Comparison of ENCODE assay signal across 27 mouse cellular contexts in the genomic region with DNA sequence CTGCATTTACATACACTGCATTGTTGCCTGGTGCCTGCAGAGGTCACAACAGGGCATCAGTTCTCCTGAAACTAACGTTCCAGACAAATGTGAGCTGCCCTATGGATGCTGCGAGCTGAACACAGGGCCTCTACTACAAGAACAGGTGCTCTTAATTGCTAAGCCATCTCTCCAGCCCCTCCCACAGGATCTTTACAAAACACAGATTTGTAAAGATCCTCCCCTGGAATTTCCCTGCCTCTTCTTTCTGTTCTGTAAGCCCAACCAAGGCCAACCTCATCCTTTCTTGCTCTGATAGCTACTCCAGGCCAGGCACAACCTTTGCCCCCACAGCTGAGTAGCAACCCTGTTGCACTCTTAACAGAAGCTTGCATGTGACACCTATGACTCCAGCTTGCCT. TPM values are rescaled to one million over a fixed set of nuclear protein-coding genes. Genes with fewer than 3 reads are reported as not detected.
DNase-seq lines count a peak whose midpoint lies in the region; ATAC-seq and TF ChIP-seq lines count a peak whose summit lies in the region.
"Had no signal": no experiment of that assay in that cellular context is flagged by ENCODE, and none has a peak within 500 bp of the region (broad histone marks: within the 10 kb centered on the region; RNA-seq: fewer than 3 reads in every experiment).

No protein-coding gene starts in this region.

- no peak for ATAC-seq in kidney, embryonic 15.5 days (replicated peaks; ENCODE audit: low FRiP score)
- ATAC-seq: activated CD4-positive, CD25-positive, alpha-beta regulatory T cell, adult 4 months; forebrain, embryonic 13.5 days; forebrain, embryonic 16.5 days; hindbrain, postnatal 0 days; inflammation-experienced regulatory T-cells, adult 6 months had no signal

- WGBS in kidney, adult 2 months, result 86% methylated on average over 2 of the region's 2 CpGs
- 61% methylated on average over 2 of the region's 2 CpGs for WGBS in kidney, embryonic 15.5 days

- in situ Hi-C loops in ES-E14 (cut with MboI; ENCODE audit: low sequenced_read_pairs in 2 of 2, unreplicated experiment in 2 of 2), result no loop called here

- DNase-seq in kidney, adult 2 months, result peak; percentile 24
- DNase-seq in kidney, postnatal 36 days, result peak; percentile 25 to 27
- no peak for DNase-seq in kidney, adult 11 months
- DNase-seq in ES-E14 (ENCODE audit: low read depth, low spot score), result peak; percentile 51
- no peak for DNase-seq in right cerebral cortex, adult 2 months (ENCODE audit: low spot score in 2 of 2)
- DNase-seq in cerebellum, adult 11-12 months, result no peak
- DNase-seq: adrenal gland, adult 8-10 months; adrenal gland, postnatal 25 days; cerebellum, adult 18-20 months; cerebellum, adult 9-10 months; cerebellum, postnatal 14 days; gastrocnemius, postnatal 10 days; gastrocnemius, postnatal 36 days; heart, postnatal 10 days; heart, postnatal 36 days had no signal

- no peak overlapping the region for H3K9ac ChIP-seq in kidney, embryonic 15.5 days
- no peak overlapping the region for H3K9ac ChIP-seq in ES-E14 (ENCODE audit: insufficient read depth, low read depth, low read length, poor library complexity, severe bottlenecking)
- H3K9ac ChIP-seq: forebrain, embryonic 13.5 days; heart, embryonic 15.5 days; hindbrain, embryonic 13.5 days had no signal

- H3K9me3 ChIP-seq in kidney, embryonic 15.5 days (replicated peaks), result no peaks in the 10 kb centered on the region
- no peaks in the 10 kb centered on the region for H3K9me3 ChIP-seq in ES-E14 (ENCODE audit: control insufficient read depth, insufficient read depth, low read depth, low read length)
- H3K9me3 ChIP-seq: forebrain, embryonic 10.5 days; forebrain, embryonic 13.5 days; heart, embryonic 15.5 days; hindbrain, embryonic 10.5 days; hindbrain, embryonic 13.5 days had no signal

- peaks cover 12% of the 10 kb centered on the region; the same call in 1 of the 2 replicates for H3K4me1 ChIP-seq in kidney, adult 2 months (ENCODE audit: control insufficient read depth, insufficient read depth, low read length)
- peaks cover 21% of the 10 kb centered on the region for H3K4me1 ChIP-seq in kidney, embryonic 15.5 days
- H3K4me1 ChIP-seq in ES-E14 (ENCODE audit: control insufficient read depth in 2 of 2, insufficient read depth in 2 of 2, low read length in 2 of 2, poor library complexity in 1 of 2), result peaks cover 6 to 21% of the 10 kb centered on the region in 2 experiments; a peak in 3 of 4 replicates

- TF ChIP-seq CTCF in kidney, adult 2 months (conservative IDR thresholded peaks at IDR 0.05; ENCODE audit: insufficient read depth, insufficient read length, low read depth, low read length), result no peak

- no peak overlapping the region for H3K4me3 ChIP-seq in kidney, adult 2 months (ENCODE audit: insufficient read depth, low read depth, low read length)
- no peak overlapping the region for H3K4me3 ChIP-seq in kidney, embryonic 15.5 days (replicated peaks)
- no peak overlapping the region for H3K4me3 ChIP-seq in ES-E14 (ENCODE audit: insufficient read depth in 1 of 2, low read depth in 1 of 2, low read length in 2 of 2, poor library complexity in 1 of 2, severe bottlenecking in 1 of 2)
- H3K4me3 ChIP-seq: heart, embryonic 15.5 days had no signal

- H3K27me3 ChIP-seq in kidney, adult 2 months (replicated peaks; ENCODE audit: control insufficient read depth, insufficient read depth, low read length), result no peaks in the 10 kb centered on the region
- H3K27me3 ChIP-seq in kidney, embryonic 15.5 days, result peaks cover 4% of the 10 kb centered on the region; the same call in 1 of the 2 replicates

- no peaks in the 10 kb centered on the region for H3K36me3 ChIP-seq in kidney, adult 2 months (ENCODE audit: control insufficient read depth, insufficient read depth, low read length)
- no peaks in the 10 kb centered on the region for H3K36me3 ChIP-seq in kidney, embryonic 15.5 days
- H3K36me3 ChIP-seq in ES-E14 (ENCODE audit: control insufficient read depth, insufficient read depth, low read length, poor library complexity, severe bottlenecking), result no peaks in the 10 kb centered on the region
- H3K36me3 ChIP-seq: forebrain, embryonic 10.5 days; heart, embryonic 15.5 days; hindbrain, embryonic 10.5 days; hindbrain, embryonic 13.5 days had no signal

- no peak overlapping the region for H3K27ac ChIP-seq in kidney, adult 2 months (ENCODE audit: insufficient read depth, low read depth, low read length)
- H3K27ac ChIP-seq in kidney, embryonic 15.5 days, result no peak overlapping the region
- no peak overlapping the region for H3K27ac ChIP-seq in ES-E14 (ENCODE audit: insufficient read depth, low read depth, low read length, poor library complexity, severe bottlenecking)
- H3K27ac ChIP-seq: forebrain, embryonic 10.5 days; forebrain, embryonic 13.5 days; heart, embryonic 15.5 days; hindbrain, embryonic 10.5 days; hindbrain, embryonic 13.5 days; hindbrain, postnatal 0 days had no signal

- no peak for TF ChIP-seq POLR2A in kidney, adult 2 months (IDR thresholded peaks at IDR 0.05; ENCODE audit: low read depth, low read length)

- no peak overlapping the region for H3K4me2 ChIP-seq in kidney, embryonic 15.5 days
- H3K4me2 ChIP-seq: heart, embryonic 15.5 days had no signal

TF ChIP-seq in ES-E14, 5 proteins besides CTCF, POLR2A, EP300 and RAD21:
- TF ChIP-seq ZC3H11A (IDR thresholded peaks at IDR 0.05; ENCODE audit: borderline replicate concordance, low read depth, low read length), result no peak
- no peak for TF ChIP-seq ZNF384 (IDR thresholded peaks at IDR 0.05; ENCODE audit: low read depth, low read length)
- TF ChIP-seq CHD2 (IDR thresholded peaks at IDR 0.05; ENCODE audit: low read depth, low read length), result no peak
- no peak for TF ChIP-seq MAFK (IDR thresholded peaks at IDR 0.05; ENCODE audit: insufficient read depth, low read depth, low read length)
- TF ChIP-seq HCFC1 (IDR thresholded peaks at IDR 0.05; ENCODE audit: borderline replicate concordance, insufficient read depth, low read length), result no peak

RNA-seq across cellular contexts. Expression of a gene that starts 1.7 kb away (rescaled TPM):
- 14.7 and 17.9 TPM in 2 replicates for polyA plus RNA-seq in kidney, adult 2 months (2012; rRNA removed)
- polyA plus RNA-seq in kidney, embryonic 15.5 days (2015; fragmentation: Nextera tagmentation; extraction: Ambion mirVana), result 6.7 and 8.0 TPM in 2 replicates
- 11.9 and 15.3 TPM in 2 replicates for total RNA-seq in ES-E14 (2012; rRNA removed)
- total RNA-seq: granulocyte monocyte progenitor cell, adult 5-6 weeks; MEL had no signal
- polyA plus RNA-seq: activated CD4-positive, CD25-positive, alpha-beta regulatory T cell, adult 4 months; inflammation-experienced regulatory T-cells, adult 6 months had no signal

Comparison
In these comparisons a context has a peak if more than half of its experiments do, and no peak if none do; other contexts are left out.
1. DNase-seq: peak in kidney, adult 2 months (single experiment), kidney, postnatal 36 days (2 of 2) and ES-E14 (single experiment); none in kidney, adult 11 months (single experiment), right cerebral cortex, adult 2 months (0 of 2) and cerebellum, adult 11-12 months (single experiment).